Mouse (Mus musculus) embryonic facial prominence, embryonic 15.5 days (tissue): ENCODE results near the gene Smc6. TPM values are rescaled to one million over a fixed set of nuclear protein-coding genes. Genes with fewer than 3 reads are reported as not detected.

Experiments used
- ATAC-seq: fragments of 200-750 bp; cut with Nextera tagmentation; 2 replicates; pipeline ENCODE4 v1.8.0; 2017; ENCODE audit warnings: low read depth, moderate TSS enrichment; ENCODE audit not compliant: insufficient number of reproducible peaks, low FRiP score, low TSS enrichment
- H3K27ac ChIP-seq: fragments of 300-500 bp; sonication (generic); replicated peaks from 2 replicates; pipeline ENCODE4 v1.5.1; 2015; ENCODE audit warnings: mild to moderate bottlenecking, inconsistent platforms
- H3K27me3 ChIP-seq: fragments of 300-500 bp; sonication (generic); 2 replicates; pipeline ENCODE4 v1.6.1; 2015; ENCODE audit warnings: inconsistent platforms
- H3K36me3 ChIP-seq: fragments of 300-500 bp; sonication (generic); 2 replicates; pipeline ENCODE4 v1.6.1; 2015; ENCODE audit warnings: mild to moderate bottlenecking, inconsistent platforms
- H3K4me1 ChIP-seq: fragments of 300-500 bp; sonication (generic); 2 replicates; pipeline ENCODE4 v1.6.1; 2015; ENCODE audit warnings: inconsistent platforms
- H3K4me2 ChIP-seq: fragments of 300-500 bp; sonication (generic); replicated peaks from 2 replicates; pipeline ENCODE4 v1.6.1; 2015; ENCODE audit warnings: mild to moderate bottlenecking, inconsistent platforms
- H3K4me3 ChIP-seq: fragments of 300-500 bp; sonication (generic); replicated peaks from 2 replicates; pipeline ENCODE4 v1.5.1; 2015; ENCODE audit warnings: mild to moderate bottlenecking, inconsistent platforms
- H3K9ac ChIP-seq: fragments of 300-500 bp; sonication (generic); 2 replicates; pipeline ENCODE4 v1.6.1; 2015; ENCODE audit warnings: inconsistent platforms
- H3K9me3 ChIP-seq: fragments of 300-500 bp; sonication (generic); replicated peaks from 2 replicates; pipeline ENCODE4 v1.6.1; 2016; ENCODE audit warnings: inconsistent platforms
- WGBS: fragments of 180-500 bp; shearing (Covaris S2); methylation state at CpG from one replicate; pipeline ENCODE4 v1.1.7; 2015; 5-methylcytosine and 5-hydroxymethylcytosine counted together
- polyA plus RNA-seq: library from polyadenylated mRNA; unstranded; fragments of >200 nt; fragmentation: Nextera tagmentation; extraction: Ambion mirVana; gene quantifications from 2 replicates; pipeline ENCODE4 v1.2.1, GENCODE M21; 2015

Gene Smc6
- polyA plus RNA-seq, 1 experiment from 2014 or later: 148 TPM

- no peaks in the 10 kb centered on the region for H3K9me3 ChIP-seq
- no peaks in the 10 kb centered on the region for H3K27me3 ChIP-seq
- H3K4me1 ChIP-seq: no peaks in the 10 kb centered on the region
- WGBS: 96% methylated on average over 2 of the region's 2 CpGs
- no peak overlapping the region for H3K9ac ChIP-seq
- ATAC-seq: no peak
- no peak overlapping the region for H3K27ac ChIP-seq
- peaks cover 54% of the 10 kb centered on the region for H3K36me3 ChIP-seq
- H3K4me2 ChIP-seq: no peak overlapping the region
- H3K4me3 ChIP-seq: no peak overlapping the region
Observed at GRCm38 (mm10) chr12:11286382-11286781, 20.7 kb downstream of the Smc6 start.

- WGBS: 97% methylated on average over 1 of the region's 1 CpGs
- Histone ChIP-seq H3K4me3 (no peak overlapping the region), H3K27ac (no peak overlapping the region), H3K4me1 (no peaks in the 10 kb centered on the region), H3K9ac (no peak overlapping the region), H3K36me3 (peaks cover 51% of the 10 kb centered on the region), H3K4me2 (no peak overlapping the region), H3K9me3 (no peaks in the 10 kb centered on the region), H3K27me3 (no peaks in the 10 kb centered on the region)
- no peak for ATAC-seq
Observed at GRCm38 (mm10) chr12:11300858-11301257, 35.2 kb downstream of the Smc6 start.

GRCm38 (mm10) chr12:11306753-11307645 is 41.3 kb downstream of the Smc6 start:
- H3K9ac ChIP-seq: no peak overlapping the region
- WGBS: 90% methylated on average over 8 of the region's 8 CpGs
- H3K4me1 ChIP-seq: no peaks in the 10 kb centered on the region
- peaks cover 56% of the 10 kb centered on the region for H3K36me3 ChIP-seq
- no peak overlapping the region for H3K4me3 ChIP-seq
- no peak for ATAC-seq
- no peak overlapping the region for H3K27ac ChIP-seq
- H3K9me3 ChIP-seq: no peaks in the 10 kb centered on the region
- H3K27me3 ChIP-seq: no peaks in the 10 kb centered on the region
- no peak overlapping the region for H3K4me2 ChIP-seq

GRCm38 (mm10) chr12:11311106-11311505 is 45.4 kb downstream of the Smc6 start:
- ATAC-seq: no peak
- H3K27ac ChIP-seq: no peak overlapping the region
- peaks cover 53% of the 10 kb centered on the region for H3K36me3 ChIP-seq
- H3K9ac ChIP-seq: no peak overlapping the region
- no peak overlapping the region for H3K4me3 ChIP-seq
- no peaks in the 10 kb centered on the region for H3K9me3 ChIP-seq
- 98% methylated on average over 2 of the region's 2 CpGs for WGBS
- H3K27me3 ChIP-seq: no peaks in the 10 kb centered on the region
- no peak overlapping the region for H3K4me2 ChIP-seq
- H3K4me1 ChIP-seq: no peaks in the 10 kb centered on the region

- H3K9ac ChIP-seq: no peak overlapping the region
- H3K9me3 ChIP-seq: no peaks in the 10 kb centered on the region
- H3K27ac ChIP-seq: no peak overlapping the region
- H3K27me3 ChIP-seq: no peaks in the 10 kb centered on the region
- no peak for ATAC-seq
- 70% methylated on average over 1 of the region's 1 CpGs for WGBS
- H3K4me3 ChIP-seq: no peak overlapping the region
- H3K4me1 ChIP-seq: no peaks in the 10 kb centered on the region
- no peak overlapping the region for H3K4me2 ChIP-seq
- H3K36me3 ChIP-seq: peaks cover 45% of the 10 kb centered on the region
Observed at GRCm38 (mm10) chr12:11313840-11314239, 48.2 kb downstream of the Smc6 start.

GRCm38 (mm10) chr12:11317671-11318070 is 52.0 kb downstream of the Smc6 start:
- Histone ChIP-seq H3K27me3 (no peaks in the 10 kb centered on the region), H3K4me1 (no peaks in the 10 kb centered on the region), H3K27ac (no peak overlapping the region), H3K9me3 (no peaks in the 10 kb centered on the region), H3K9ac (no peak overlapping the region), H3K4me2 (no peak overlapping the region), H3K4me3 (no peak overlapping the region), H3K36me3 (peaks cover 33% of the 10 kb centered on the region)
- no peak for ATAC-seq
- WGBS: 66% methylated on average over 6 of the region's 6 CpGs

GRCm38 (mm10) chr12:11324480-11324879 is 58.8 kb downstream of the Smc6 start:
- Histone ChIP-seq H3K27ac (no peak overlapping the region), H3K9me3 (no peaks in the 10 kb centered on the region), H3K27me3 (no peaks in the 10 kb centered on the region), H3K4me1 (no peaks in the 10 kb centered on the region), H3K4me3 (no peak overlapping the region), H3K4me2 (no peak overlapping the region), H3K9ac (no peak overlapping the region), H3K36me3 (no peaks in the 10 kb centered on the region)
- no peak for ATAC-seq
- 61% methylated on average over 4 of the region's 4 CpGs for WGBS

- H3K36me3 ChIP-seq: no peaks in the 10 kb centered on the region
- H3K4me3 ChIP-seq: no peak overlapping the region
- no peaks in the 10 kb centered on the region for H3K27me3 ChIP-seq
- no peak overlapping the region for H3K4me2 ChIP-seq
- no peaks in the 10 kb centered on the region for H3K9me3 ChIP-seq
- H3K4me1 ChIP-seq: no peaks in the 10 kb centered on the region
- 80% methylated on average over 3 of the region's 3 CpGs for WGBS
- ATAC-seq: no peak
- no peak overlapping the region for H3K9ac ChIP-seq
- no peak overlapping the region for H3K27ac ChIP-seq
Observed at GRCm38 (mm10) chr12:11326483-11326882, 60.8 kb downstream of the Smc6 start.

GRCm38 (mm10) chr12:11336845-11337244 is 71.2 kb downstream of the Smc6 start:
- Histone ChIP-seq H3K4me2 (no peak overlapping the region), H3K4me3 (no peak overlapping the region), H3K9me3 (no peaks in the 10 kb centered on the region), H3K36me3 (no peaks in the 10 kb centered on the region), H3K27ac (no peak overlapping the region), H3K4me1 (no peaks in the 10 kb centered on the region), H3K27me3 (no peaks in the 10 kb centered on the region), H3K9ac (no peak overlapping the region)
- ATAC-seq: no peak
- WGBS: 37% methylated on average over 4 of the region's 4 CpGs

- no peak for ATAC-seq
- H3K4me1 ChIP-seq: no peaks in the 10 kb centered on the region
Observed at GRCm38 (mm10) chr12:11338251-11338650, 72.6 kb downstream of the Smc6 start.

GRCm38 (mm10) chr12:11342020-11342600 is 76.4 kb downstream of the Smc6 start:
- Histone ChIP-seq H3K27ac (no peak overlapping the region), H3K9ac (no peak overlapping the region), H3K4me2 (no peak overlapping the region), H3K36me3 (no peaks in the 10 kb centered on the region), H3K4me1 (no peaks in the 10 kb centered on the region), H3K27me3 (no peaks in the 10 kb centered on the region), H3K4me3 (no peak overlapping the region), H3K9me3 (no peaks in the 10 kb centered on the region)
- no peak for ATAC-seq
- WGBS: 66% methylated on average over 6 of the region's 6 CpGs

More at GRCm38 (mm10) chr12:11338251-11338650, 72.6 kb downstream of the Smc6 start:
- Histone ChIP-seq H3K4me2 (no peak overlapping the region), H3K9me3 (no peaks in the 10 kb centered on the region), H3K27me3 (no peaks in the 10 kb centered on the region), H3K27ac (no peak overlapping the region), H3K4me3 (no peak overlapping the region), H3K36me3 (no peaks in the 10 kb centered on the region), H3K9ac (no peak overlapping the region)
- WGBS: 78% methylated on average over 2 of the region's 2 CpGs
